Mouse (Mus musculus) 3T3-L1 (cell line): Measurements from ENCODE around the gene 4632433K11Rik.
"Not testable (repeated sequence)": the region's sequence is repeated elsewhere in the genome, so short reads cannot be mapped to it uniquely, and the experiment has no call there.

Experiments used
- DNase-seq: peaks from one replicate; pipeline ENCODE4 v3.0.0-alpha.2; 2015; ENCODE audit warnings: low read depth, low spot score

The 4632433K11Rik gene

DNA sequence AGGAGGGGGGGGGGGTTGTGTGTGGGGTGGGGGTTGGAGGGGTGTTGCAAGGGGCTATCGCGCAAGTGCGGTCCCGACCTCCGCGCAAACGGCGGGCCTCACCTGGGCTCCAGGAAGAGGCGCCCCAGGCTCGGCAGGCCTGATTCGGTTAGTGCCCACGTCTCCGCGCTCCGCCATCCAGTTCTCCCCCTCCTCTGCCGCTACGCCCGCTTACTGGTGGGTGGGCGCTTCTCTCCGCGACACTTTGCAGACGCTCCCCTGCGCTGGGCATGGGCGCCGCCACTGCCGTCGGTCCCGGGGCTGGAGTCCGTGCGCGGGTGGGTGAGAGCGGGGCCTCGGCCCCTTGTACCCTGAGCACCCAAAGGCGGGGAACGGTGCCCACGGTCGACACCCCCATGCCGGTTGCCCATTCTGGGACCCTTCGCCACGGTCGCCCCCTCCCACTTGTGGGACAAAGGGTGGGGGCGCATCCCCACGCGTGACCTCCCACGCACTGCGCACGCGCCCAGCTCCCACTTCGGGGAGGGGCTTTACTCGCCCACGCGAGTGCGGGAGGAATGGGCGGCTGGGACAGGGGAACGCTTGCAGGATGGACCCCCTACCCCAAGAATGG, 22.8 kb downstream of the 4632433K11Rik start:
- DNase-seq = no peak

DNA sequence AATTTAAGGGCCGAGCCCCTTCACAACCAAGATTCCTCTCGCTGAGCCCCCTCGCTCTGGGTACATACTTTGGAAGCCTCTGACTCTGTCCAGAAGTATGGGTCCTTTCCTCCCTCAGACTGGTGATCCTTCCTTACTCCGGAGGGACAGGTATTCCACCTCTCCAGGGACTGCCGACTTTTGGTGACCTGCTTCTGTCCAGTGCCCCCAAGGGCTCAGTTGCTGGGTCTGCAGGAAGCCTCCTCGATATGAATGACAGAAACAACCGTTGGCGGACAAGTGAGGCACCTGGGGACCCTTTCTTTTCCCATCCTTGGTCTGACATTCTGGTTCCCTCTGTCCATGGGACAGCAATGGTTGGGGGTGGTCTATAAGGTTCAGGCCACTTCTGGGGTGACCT, 23.5 kb downstream of the 4632433K11Rik start:
- DNase-seq = no peak

DNA sequence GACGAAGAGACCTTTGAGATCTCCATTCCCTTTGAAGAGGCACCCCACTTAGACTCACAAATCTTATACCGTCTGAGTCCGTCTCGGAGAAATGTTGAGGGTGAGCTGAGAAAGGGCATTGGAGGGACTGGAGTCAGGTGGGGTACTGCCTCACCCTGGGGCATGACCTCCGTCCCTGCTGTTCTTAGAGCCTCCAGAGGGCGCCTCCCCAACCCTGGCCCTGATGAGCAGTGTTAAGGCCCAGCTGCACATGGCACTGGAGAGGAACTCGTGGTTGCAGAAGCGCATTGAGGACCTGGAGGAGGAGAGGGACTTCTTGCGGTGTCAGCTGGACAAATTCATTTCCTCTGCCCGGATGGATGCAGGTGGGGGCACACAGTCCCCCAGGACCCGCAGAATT, 23.9 kb downstream of the 4632433K11Rik start:
- no peak for DNase-seq

DNA sequence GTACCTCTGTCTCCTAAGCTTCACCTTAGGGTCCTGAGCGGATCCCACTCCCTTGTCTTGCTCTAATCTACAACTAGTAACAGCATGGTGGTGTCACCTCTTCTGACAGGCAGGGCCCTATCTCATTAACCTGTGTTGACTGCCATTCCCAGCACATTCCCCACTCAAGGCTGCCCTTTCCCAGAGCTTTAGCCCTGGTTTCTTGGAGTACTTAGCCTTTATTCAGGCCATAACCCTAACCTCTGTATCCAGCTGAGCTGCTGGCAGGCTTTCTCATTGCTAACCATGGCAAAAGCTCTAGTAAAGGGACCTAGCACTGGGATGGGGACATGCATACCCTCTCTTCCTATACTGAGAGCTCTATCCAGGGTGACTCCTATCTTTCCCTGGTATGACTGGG, 24.7 kb downstream of the 4632433K11Rik start:
- no peak for DNase-seq

DNA sequence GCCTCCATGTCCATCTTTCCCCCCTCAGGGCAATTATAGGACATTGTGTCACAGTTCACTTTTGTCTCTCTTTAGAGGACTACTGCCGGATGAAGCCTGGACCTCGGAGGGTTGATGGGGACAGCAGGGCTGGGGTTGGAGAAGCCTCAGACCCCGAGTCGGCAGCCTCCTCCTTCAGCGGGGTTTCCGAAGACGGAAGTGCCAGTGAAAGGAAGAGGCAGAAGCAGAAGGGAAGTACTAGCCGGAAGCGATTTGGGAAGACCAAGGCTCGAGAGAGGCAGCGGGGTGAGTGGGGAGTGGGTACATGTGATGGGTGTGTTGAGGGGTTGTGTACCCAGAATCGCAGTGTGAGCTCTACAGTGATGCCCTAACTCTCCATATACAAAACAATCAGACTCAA, 25.5 kb downstream of the 4632433K11Rik start:
- no peak for DNase-seq

DNA sequence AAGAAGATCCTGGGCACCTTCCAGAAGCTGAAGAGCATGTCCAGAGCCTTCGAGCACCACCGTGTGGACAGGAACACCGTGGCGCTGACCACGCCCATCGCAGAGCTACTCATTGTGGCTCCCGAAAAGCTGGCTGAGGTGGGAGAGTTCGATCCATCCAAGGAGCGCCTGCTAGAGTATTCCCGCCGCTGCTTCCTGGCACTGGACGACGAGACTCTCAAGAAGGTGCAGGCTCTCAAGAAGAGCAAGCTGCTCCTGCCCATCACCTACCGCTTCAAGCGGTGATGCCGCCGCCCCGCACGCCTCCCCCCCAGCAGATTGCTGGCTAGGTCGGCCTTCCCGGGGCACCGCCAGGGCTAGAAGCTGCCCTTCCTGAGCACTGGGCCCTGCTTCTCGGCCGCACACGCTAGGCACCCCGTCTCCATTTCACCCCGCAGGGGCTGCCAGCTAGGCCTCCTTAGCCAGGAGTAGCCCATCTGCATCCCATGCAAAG, 26.4 kb downstream of the 4632433K11Rik start:
- DNase-seq = peak; percentile 94

DNA sequence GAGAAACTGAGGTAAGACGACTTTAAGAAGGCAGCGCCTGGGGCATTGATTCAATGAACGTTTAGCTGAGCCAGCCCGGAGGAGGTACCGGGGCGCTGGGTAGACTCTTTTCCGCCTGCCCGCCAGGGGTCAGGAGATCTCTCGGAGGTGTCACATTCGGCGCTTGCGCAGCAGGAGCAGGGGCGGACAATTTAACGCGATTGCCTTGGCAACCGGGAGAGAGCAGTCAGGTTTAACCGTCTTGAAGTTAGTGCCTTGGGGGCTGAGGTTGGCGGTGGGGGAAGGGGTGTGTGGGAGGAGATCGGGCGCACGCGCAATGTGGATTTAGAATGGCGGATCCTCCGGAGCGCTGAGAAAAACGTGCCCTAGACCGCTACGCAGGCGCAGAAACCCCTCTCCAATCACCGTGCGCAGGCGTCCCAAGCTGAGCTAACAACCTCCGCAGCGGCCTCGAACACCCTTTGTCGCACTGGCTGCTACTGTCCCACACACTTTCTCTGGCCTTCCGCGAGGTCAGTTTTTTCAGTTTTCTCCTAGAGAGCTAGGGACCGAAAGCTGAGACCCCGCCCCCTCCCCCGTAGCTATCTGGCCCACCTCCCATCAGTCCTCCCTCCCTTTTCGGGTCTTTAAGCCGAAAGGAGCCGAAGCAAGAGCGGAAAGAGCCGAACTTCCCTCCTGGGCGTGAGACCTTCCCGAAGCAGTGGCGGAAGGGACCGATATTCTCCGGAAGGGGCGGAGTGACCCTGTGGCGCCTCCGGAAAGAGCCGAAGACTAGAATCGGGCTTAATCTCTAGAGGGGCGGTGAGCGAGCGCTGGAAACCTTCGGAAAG, 27.2 kb downstream of the 4632433K11Rik start:
- peak; percentile 98 for DNase-seq

DNA sequence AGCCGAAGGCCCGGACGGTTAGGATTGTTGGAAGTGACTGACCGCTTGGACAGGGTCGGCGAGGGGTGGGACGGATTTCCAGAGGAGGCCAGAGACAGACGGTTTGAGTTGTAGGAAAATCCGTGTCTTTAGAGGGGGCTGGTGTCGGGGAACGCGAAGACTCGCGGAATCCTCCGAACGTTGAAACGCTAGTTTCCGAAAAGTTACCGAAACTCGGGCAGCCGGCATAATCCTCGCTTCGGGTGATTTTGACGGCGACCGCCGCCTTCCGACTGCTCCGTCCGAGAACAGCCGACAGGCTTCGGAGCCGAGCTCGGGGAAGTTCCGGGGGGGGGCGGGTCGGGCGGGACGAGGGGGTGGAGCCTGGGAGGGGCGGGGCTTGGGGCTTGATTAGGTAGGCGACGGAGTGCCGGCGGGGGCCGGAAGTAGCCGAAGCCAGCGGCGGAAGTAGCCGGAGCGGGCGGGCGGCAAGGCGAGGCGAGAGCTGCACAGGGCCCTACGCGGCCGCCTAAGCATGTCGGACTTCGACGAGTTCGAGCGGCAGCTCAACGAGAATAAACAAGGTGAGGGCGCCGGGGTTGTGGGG, 27.9 kb downstream of the 4632433K11Rik start, which contains the start of gene U2af2:
Gene U2af2, plus strand, starts transcription at position 370 of the 586 bp plus-strand sequence.
- DNase-seq = peak; percentile 80

DNA sequence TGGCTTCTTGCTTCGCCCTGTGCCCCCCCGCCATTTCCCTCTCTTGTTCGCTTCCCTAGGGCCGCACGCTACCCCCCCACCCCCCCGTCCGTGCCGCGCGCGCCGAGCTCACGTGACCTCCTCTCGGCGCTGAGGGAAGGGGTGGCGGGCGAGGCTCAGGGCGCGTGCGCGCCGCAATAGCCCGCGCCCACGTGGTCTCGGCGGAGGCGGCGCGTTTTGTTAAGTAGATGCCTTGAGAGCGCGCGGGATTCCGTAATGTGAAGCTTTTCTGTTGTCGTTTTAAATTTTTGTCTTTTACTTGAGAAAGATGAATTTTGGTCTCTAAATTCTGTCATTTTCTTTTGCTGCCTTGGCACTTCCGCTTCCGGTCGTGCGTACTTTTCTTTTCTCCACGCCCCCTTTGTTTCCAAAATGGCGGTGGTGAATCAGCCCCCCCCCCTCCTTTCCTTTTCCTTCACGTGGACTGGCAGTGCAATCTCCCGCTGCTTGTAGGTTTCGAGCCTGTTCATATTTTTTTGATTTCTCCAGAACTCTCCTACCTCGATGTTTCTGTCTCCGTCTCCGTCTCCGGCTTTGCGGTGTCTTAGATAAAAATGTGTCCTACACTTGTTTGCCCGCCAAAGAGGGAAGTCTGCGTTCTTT, 28.6 kb downstream of the 4632433K11Rik start:
- DNase-seq = peak; percentile 86

DNA sequence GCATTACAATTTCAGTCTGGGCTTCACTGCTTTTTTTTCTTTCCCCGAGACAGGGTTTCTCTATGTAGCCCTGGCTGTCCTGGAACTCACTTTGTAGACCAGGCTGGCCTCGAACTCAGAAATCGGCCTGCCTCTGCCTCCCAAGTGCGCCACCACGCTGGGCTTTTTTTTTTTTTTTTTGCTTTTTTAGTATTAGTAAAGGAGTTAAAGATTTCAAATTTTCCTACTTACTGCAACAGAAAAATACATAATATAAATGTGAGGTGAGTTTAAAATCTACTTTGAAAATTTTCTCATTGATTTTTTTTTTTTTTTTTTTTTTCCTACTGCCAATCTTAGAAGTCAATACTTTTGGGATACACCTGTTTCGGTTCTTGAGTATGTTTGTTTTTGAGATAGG, 31.0 kb downstream of the 4632433K11Rik start:
- DNase-seq = no peak

DNA sequence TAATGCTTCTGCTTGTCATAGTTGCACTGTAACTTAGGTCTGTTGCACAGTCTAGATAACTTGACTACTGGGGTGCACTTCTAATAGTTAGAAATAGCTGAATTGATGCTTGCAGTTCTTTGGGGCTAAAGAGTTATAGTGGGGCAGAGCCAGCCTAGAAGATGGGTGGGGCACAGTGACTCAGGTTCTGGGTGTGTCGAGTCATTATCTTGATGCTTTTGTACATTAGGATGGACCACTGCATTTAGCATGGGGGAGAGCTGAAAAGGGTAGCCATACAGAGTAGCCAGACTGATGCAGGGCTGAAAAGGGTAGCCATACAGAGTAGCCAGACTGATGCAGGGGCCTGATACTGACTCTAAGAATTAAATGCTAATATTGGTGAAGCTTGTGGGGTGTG, 39.7 kb downstream of the 4632433K11Rik start:
- DNase-seq = no peak

DNA sequence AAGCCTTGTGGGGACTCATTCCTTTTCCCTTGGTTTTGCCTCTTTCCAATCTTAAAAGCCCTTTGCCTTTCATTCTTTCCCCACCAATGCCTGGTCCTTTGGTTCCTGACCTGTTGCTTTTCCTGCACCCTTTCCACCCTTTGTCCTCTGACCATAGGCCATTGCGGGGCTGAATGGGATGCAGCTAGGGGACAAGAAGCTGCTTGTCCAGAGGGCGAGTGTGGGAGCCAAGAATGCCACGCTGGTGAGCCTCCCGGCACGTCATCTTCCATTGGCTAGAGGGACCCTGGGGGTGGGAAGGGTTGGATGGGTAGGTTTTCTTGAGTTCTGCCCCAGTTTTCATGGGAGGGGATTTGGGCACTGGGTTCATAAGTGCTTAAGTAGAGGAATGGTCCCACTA, 41.1 kb downstream of the 4632433K11Rik start:
- DNase-seq = no peak

DNA sequence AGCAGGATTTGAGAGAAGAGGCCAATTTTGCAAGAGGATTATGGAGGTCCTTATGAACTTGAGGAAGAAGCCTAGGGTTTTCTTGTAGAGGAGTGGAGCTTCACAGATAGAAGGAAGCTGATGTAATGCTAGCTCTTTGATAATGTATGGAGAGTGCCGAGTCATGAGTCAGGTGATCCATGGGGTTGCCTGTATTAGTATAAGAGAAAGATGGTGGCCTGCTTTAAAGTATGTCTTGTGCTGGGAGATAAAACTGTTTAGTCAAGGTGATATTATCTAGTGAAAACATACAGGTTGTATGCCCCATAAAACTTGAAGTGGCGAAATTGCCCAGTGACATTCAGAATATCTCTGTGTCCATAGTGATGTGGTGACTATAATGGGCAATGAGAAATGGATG, 43.0 kb downstream of the 4632433K11Rik start:
- no peak for DNase-seq

DNA sequence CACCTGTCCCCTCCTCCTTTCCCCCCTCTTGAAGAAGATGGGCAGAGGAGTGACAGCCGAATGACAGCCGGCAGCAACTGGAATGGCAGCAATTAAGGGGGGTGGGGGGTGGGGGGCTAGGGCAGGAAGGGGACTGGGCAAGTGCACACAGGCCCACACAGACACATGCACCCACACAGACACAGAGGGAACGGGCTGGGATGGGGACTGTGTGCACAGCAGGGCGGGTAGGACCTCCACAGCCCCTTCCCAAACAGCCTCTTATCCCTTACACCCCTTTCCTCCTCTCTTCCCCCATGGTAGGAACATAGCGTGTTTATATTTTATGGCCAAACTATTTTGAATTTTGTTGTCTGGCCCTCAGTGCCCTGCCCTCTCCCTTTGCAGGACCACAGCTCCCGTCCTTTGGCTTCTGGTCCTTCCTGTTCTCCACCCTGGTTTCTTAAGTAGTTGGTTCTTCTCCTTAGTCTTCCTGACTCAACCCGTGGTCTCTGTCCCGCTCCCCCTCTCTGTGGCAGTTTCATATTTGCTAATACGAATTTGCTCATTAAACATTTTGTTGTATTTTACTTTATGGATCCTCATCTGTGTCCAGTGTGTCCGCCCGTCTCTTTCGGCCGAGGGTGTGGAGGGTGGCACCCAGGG, 45.6 kb downstream of the 4632433K11Rik start:
- DNase-seq = not testable (repeated sequence)

DNA sequence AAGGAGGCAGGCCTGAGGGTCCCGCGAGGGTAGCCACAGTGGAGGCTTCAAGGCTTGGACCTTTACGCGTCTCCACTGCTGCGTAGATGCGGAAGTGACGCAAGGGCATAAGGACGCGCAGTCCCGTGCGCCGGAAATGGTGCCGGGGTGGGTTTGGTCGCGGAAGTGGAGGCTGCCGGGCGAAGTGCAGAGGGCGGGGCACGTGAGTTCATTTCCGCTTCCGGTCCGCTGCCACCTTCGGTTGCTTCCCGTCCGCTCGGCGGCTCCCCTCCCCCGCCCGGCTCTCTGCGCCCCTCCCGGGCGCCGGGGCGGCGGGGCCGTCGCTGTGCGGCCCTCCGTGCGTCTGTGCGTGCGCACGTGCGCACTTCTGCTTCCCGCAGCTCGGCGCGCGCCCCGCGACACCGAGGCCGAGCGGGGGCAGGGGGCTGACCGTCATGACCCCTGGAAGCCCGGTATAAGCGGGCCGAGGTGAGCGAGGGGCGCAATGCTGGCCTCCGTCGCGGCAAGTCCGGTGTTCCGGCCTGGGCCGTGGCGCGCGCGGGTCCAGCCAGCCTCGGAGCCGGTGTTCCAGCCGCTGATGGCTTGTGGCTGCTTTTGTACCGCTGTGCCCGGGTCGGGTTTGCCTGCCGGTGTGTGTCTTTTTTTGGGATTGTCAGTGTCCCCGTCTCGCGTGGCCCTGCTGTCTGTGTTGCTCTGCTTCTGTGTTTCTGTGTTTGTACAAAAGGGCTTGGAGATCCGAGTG, 46.3 kb downstream of the 4632433K11Rik start, which contains the start of gene Epn1:
Gene Epn1, plus strand, starts transcription at position 226 of the 742 bp plus-strand sequence.
- peak; percentile 91 for DNase-seq

DNA sequence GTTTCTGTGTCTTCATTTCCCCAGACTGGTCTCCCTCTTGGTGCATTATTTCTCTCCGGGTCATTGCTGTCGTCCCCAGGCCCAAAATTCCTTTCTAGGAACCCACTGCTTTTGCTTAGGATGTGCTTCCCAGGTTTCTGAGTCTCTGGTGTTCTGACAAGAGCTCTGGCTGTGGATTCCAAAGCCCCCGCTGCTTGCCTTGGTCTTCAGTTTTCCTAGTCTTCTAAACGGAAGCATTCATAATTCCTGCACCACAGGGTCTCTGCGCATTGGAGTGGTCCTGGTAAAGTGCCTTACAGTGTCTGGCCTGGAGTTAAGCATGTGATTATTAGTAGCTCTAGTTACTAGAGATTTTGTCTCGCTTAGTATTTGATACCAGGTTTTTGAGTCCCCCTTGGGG, 46.9 kb downstream of the 4632433K11Rik start:
- peak; percentile 28 for DNase-seq

DNA sequence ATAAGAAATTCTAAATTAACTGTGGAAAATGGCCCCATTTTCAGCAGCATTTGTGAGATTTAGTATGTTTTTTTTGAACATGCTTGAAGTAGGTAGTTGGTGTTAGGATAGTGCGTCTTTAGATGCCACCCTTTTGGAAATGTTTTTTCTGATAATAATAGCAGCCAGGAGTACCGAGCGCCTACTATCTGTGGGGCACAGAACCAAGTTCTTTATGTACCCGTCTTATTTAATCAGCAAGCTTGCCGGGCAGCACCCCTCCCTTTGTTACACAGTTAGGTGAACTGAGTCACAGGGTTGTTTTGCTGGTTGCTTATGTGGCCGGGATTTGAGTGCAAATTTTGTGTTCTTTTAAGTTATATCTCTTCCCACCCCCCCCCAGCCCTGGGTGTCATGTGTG, 47.3 kb downstream of the 4632433K11Rik start:
- DNase-seq = peak; percentile 44

DNA sequence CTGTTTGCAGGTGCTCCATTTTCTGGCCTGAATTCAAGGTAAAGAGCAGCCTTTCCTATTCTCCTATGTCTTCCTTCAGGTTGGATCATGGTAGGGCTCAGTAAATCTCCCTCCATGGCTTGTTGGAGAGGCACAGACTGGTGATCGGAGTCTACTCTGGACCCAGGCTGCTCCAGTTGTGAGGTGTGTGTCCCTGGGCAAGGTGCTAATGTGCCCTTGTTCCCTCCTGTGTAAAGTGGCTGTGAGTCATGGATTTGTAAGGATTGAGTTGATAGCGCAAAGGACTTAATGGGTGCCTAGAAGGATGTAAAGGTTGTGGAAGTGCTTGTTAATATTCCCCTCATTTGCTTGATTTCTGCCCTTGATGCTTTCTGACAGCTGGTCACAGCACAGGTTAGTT, 48.0 kb downstream of the 4632433K11Rik start:
- DNase-seq = no peak

DNA sequence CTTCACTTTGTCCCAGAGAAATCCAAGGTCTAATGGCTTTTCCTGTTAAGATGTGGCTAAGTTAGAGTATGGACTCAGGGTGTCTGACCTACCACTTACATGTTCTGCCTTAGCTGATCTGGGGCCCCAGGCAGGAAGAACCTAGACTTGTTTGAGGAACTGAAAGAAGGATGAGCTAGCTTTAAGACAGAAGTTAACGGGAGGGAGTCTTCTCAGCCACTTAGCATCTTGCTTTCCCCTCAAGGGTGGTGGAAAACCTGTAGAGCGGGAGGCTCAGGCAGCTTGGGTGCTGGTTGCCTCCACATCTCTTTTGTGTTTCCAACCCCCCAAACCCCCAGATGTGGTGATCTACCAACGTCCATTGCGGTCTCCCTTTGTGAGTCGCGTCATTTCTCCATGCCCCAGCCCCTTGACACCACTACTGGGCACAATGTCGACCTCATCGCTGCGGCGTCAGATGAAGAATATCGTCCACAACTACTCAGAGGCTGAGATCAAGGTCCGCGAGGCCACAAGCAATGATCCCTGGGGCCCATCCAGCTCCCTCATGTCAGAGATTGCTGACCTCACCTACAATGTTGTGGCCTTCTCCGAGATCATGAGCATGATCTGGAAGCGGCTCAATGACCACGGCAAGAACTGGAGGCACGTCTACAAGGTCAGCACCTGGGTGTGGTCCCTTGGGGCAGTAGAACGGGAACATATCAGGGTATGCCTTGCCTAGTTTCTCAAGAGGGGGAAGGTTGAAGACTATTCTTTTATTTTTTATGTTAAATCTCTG, 49.6 kb downstream of the 4632433K11Rik start:
- DNase-seq = no peak
